Mouse (Mus musculus) R1 (cell line): ENCODE results near the gene Pstk.
"Not testable (repeated sequence)": the region's sequence is repeated elsewhere in the genome, so short reads cannot be mapped to it uniquely, and the experiment has no call there.

Source experiments
- DNase-seq: peaks from one replicate; pipeline ENCODE4 v3.0.0-alpha.2; 2018; ENCODE audit warnings: low read depth, low spot score

Gene Pstk

DNA sequence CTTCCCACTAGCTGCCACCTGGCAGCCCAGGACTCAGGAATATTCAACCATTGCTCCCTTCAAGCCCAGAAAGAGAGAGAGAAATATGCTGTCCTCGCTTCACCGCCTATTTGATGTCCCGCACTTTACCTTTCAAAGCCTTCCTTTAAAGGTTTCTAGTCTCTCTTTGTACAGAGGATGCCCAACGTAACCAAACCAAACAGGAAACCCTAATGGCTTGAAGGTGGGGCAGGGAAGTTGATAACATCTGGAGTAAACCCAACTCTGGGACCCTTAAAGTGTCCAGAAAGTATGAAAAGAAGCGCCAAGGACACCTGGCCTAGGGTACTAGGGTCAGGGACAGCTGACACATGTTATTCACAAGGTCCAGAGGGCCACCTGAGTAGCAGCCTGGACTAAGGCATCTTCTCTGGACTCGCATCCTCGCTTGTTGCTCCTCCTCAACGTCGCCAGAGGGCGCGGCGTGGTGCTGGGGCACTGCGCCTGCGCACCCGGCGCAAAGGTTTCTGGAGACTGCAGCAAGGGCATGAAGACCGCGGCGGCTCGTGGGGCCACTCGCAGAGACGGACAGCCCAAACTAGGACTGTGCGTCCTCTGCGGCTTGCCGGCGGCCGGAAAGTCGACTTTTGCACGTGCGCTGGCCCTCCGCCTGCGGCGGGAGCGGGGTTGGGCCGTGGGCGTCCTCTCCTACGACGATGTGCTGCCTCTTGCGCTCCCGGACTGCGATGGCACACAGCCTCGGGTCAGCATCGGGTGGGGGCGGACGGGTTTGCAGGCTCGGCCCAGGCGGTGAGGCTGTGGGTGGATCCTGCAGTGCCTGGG is at the start of gene Pstk:
Pstk (plus strand) TSS at position 494 of the 822 bp plus-strand sequence.
- DNase-seq, result peak; percentile 93

DNA sequence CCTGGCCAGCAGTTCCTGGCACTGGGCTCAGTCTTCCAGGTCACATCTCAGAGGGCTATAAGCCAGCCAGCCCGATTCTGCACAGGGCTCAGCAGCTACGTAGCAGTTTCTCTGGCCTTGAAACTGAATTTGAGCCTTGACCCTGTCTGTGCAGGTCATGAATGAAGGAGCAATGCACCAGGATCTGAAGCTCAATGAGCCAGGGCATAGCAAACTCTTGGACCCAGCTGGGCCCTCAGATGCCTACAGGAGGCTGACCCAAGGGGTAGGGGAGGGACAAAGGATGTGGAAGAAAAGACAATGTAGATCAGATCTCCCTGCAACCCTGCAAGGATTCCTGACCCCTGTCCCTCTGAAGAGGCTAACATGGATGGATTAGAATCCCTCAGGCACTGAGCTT is 48.7 kb upstream of the Pstk start, which contains the start of gene Cuzd1:
Cuzd1 (minus strand) TSS at position 101 of the 400 bp plus-strand sequence.
- no peak for DNase-seq

DNA sequence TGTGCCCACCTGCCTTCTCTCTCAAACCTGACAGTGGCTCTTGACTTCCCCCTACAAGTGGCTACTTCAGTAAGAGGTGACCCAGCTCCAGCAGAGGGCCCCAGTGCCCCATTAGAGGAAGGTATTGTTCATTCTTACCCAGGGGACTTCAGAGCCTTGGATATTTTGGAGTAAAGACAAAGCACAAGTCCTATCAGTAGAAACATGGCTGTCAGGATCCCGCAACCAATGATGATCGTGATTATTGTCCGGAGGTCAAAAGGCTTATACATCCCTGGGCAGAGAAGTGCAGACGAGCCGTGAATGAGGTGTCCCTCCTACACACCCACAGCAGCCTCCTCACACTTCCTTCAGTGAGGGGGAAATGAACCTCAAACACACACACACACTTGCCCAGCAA is 43.9 kb upstream of the Pstk start:
- DNase-seq, result no peak

DNA sequence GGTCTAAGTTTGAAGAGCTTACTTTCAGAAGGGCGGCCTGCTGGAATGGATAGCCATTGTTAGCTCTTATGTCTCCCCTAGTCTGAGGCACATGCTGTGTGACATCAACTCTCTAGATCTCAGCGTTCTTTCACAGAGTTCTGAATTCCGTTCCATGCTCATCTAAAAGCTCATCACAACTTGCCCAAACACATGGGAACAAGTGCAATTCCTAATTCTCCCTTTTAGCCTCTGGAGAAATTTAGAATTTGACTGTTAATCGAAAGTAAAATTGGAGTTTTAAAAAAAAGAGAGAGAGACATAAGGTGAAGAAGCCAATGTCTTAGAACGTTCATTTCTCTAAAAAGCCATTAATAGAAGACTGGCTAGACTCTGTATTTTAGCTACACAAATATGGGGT is 41.5 kb upstream of the Pstk start, which contains the start of gene Fam24b:
Fam24b (minus strand) TSS at position 101 of the 400 bp plus-strand sequence.
- DNase-seq, result no peak

DNA sequence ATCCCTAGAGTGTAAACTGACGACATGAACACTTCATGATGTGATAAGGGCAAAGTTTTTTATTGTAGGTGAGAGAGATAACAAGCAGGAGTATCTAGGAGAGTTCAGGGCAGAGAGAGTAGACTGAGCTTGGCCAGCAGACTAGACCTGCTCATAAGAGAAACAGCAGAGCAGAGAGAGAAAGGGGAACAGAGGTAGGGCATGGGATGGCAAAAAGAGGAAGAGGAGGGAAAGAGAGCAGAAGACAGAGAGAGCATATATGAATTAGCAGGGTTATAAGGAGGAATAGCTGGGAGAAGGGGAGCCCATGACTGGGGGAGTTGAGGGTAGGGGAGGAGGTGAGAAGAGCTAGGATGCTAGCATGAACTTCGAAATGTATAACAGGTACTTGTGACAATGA is 39.3 kb upstream of the Pstk start:
- no peak for DNase-seq

DNA sequence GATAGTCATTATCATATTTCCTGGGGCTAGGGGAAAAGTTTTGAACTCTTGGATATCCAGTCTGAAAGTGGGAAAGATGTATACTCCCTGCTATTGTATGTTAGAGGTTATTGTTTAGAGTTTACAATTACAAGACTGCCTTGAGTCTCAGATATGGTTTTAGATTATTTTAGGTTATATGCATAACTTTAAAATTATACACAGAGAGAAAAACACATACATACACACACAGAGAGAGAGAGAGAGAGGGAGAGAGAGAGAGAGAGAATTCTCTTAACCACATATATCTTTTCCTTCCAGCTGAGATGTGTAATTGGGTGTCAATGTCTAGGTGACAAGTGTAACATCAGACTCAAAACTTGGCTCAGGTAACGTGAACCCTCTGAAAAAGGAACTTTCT is 37.4 kb upstream of the Pstk start, which contains the start of gene Fam24a:
Fam24a (plus strand) TSS at position 301 of the 400 bp plus-strand sequence.
- DNase-seq, result no peak

DNA sequence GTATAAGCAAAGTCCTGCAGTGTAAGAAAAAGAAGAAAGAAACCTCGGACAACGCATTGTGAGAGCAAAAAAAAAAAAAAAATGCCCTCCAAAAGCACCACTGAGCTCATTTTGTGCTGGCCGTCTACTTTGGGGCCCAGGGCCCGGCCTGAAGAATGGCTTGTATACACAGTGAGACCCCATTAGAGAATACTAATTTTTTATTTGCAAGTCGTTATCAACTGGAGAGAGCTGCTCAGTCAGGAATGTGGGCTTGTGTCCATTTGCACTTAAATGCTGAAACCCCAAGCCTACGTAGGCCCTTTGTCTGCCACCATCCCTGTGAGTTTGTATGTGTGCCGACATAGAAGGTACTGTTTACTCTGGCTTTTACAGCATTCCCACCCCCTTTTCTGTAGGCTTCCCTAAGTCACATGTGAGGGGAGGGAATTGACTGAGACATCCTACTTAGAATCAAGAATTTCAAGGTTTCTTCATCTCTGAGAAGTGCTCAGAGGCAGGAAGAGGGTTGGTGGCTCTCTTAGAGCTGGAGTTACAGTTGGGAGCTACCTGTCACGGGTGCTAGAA is 33.4 kb upstream of the Pstk start:
- peak; percentile 62 for DNase-seq

DNA sequence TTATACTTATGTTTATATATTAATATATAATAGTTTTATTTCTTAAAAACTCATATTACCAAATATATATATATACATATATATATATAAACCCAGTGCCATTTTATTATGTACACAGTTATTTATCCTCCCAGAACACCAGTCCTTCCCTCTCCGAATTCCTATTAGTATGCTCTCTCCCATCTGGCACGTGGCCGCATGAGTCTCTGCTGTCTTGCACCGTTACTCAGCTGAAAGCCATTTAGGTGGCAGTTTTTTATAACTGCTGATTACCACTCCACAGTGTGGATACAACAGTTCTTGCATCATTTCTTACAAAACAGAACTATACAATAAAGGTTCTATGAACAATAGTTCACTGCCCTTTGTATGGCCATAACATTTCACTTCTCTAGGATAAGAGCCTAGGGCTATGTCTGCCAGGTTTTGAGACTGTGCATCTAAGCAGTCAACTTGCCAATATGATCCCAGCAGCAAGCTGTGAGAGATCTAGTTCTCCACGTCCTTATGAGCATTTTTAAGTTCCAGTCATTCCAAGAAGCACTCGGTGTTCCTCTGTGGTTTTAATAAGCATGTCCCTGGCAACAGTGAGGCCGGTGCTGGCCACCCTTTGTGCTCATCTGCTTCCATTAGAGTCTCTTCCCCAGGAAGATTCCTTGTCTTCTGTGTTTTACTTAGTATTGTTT is 24.9 kb upstream of the Pstk start:
- DNase-seq, result no peak

DNA sequence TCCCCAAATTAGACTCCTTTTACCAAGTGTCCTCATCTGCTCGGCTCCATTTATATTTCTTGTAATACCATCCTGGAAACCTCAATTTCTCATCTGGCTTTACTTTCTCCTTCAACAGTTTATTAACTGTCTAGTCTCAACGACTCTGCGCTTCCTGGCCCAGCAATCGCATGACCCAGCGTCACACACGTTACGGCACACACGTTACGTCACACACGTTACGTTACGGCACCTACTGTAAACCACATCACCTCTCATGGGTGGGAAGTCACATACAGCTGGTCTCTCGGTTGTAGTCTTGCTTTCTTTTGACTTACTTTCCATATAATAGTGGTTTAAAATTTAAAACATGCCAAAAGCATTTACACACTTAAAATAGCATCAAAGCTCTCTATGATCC is 14.8 kb upstream of the Pstk start:
- no peak for DNase-seq

DNA sequence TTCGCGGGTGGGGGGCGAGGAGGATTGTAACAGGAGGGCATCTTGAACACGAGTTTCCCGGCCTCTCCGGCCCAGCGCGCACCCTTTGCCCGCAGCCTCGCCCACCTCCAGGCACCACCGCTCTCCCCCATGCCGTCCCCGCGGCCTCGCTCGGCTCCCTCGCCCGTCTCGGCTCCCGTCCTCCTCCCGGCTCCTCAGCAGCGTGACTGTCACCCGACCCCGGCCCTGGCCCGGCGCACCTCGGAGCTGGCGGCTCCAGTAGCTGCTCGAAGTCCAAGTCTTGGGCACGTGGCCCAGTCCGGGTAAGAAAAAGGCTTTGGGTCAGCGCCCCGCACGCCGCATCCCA is 8.7 kb upstream of the Pstk start:
- no peak for DNase-seq

DNA sequence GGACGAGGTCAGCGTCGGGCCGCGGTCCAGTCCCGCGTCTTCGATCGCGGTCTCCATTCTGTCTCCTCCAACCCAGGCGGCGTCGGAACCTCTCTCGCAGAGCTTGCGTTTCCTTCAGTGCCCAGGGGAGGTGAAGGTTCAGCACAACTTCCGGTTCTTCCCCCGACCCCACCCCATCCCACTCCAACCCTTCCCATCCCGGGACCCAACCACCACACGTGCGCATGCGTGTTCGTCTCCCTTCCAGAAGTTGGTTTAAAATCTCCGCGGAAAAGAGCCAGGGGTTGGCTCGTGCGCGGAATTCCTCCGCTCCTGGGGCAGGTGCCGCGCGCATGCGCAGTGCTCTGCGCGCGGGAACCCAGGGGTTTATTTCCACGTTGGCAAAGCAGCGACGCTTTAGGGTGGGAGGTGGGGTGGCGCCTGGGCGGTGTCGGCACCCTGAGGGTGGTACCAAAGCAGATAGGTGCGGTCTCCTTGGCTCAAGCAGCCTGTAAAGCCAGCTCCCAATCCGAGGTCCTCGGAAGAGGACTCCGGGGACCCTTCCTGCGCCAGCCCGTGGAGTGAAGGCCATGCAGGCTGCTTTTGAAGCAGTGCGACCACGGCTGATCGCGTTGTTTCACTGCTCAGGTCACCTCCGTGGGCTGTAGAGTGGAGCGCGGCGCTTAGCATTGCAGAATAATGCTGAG is 8.2 kb upstream of the Pstk start, which contains the start of gene 2310057M21Rik:
2310057M21Rik (minus strand) TSS at position 145 of the 686 bp plus-strand sequence.
- peak; percentile 99 for DNase-seq

DNA sequence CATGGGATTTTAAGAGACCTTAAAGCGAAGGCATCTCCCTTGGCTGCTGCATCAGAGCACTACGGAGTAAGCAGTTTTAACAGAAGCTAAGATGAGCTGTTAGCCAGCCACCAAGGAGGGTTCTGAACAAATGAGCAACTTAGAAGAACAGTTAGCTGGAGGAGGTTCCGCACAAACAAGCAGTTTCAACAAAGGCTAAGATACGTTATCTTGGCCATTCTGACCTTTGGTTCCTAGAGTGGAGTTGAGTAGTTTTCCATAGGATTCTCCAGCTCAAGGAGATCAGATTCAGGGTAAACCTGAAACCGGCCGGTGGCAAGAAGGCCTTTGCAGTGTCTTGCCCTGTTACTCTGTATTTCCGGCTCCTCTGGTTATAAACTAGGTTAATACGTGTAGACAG is 6.8 kb upstream of the Pstk start:
- no peak for DNase-seq

DNA sequence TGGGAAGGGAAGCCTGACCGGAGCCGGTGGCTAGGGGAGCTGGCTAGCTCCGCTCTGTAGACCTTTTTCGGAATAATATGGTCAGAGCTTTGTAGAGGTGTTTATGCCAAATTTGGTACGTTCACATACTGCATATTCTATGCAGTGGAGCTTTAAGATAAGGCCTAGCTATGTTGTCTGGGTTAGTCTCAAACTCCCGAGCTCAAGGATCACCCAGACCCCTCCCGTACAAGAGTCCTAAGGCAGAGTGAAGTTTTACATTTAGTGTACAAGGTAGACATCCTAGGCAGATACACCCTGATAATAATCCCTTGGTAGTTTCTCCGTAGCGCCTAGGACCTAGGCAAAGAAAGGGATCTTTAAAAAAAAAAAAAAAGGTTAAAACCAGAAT is 524 bp downstream of the Pstk start:
- no peak for DNase-seq

DNA sequence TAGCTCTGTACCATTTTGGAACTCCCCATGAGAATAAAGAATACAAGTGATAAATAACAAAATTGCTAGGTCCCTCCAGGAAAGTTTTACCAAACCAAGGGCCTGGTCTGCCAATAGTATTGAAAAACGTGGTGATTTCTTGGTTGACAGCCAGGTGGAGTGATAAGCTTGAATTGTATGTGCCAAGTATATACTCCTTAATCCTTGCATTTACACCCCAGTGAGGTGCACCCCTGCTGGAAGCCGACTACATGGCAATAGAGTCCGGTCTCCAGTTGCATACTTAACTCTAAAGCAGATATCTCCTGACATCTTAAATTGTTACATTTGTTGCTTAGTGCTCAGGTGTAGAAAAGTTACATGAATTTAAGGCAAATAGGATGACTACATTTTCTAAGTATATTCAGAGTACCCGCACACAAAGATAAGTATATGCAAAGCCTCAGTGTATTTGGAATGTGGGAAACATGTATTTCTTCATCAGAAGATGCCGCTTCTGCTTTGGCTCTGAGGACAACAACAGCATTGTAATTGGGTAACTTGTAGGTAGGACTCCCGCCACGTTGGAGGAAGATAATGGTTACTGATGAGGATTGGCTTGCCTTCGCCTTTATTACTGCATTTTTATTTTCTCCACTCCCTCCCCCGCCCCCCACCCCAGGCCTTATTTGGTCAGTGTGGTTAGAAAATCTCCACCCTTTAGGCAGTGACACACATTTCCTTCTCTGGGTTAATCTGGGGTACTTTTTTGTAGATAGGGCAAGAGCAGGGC is 1.1 kb downstream of the Pstk start:
- DNase-seq, result peak; percentile 24

DNA sequence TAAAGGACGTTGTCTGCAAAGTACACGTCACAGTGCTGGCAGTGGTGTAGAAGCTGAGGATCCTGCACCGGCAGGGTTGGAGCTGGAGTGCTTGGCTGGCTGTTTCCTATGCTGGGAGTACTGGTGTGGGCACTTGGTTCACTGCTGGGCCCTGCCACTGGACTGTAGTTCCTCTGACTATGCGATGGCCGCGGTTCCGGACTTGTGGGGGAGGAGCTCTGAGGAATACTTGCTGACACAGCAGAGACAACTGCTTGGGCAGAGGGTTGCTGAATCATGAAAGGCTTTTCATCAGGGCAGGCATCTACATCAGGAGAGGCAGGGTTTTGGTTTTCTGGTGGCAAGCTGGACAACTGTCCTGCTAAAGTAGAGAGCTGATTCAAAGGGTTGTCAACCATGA is 20.8 kb downstream of the Pstk start:
- not testable (repeated sequence) for DNase-seq

DNA sequence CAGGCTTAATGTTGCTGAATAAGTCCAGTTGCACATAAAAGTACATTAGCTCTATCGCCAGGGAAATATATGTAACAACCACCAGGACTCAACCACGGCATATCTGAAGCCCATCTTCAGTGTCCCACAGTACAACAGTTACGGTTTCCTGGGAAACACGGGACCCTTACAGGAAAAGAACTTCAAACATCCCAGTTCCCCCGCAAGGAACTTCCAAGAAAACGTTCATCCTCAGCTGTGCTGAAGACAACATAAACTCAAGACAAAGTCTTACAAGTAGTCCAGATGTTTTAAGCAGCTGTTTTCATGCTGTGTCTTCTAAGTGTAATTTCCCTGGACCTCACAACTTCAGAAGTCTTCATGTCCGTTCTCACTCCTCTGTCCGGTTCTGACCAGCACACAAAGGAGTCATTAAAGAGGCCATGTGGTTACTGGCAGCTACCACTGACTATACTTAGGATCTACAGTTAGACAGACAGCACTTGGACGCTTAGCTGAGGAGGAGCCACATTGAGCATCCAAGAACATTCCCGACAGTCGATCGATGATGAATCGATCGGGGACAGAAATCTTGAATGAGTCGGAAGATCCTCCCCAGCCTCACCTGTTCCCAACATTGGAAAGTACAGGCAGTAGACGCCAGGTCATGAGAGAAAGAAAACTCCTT is 38.5 kb downstream of the Pstk start:
- DNase-seq, result no peak

DNA sequence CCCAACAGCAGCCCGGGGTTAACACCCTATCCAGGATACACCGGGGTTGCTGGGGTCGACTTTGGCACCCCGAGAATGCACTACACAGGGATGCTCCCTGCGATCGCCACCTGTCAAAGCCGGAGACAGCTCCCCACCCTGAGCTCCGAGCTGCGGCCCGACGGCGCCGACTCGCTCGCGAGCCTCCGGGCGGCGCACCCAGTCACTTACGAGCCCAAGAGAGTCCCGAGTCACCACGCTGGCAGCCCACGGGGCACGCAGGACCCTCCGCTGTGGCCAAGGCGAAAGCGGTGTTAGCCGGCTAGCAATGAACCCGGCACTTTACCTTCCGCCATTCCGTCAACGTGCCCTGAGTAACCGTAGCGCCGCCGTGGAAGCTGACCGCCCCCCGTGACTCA is 39.0 kb downstream of the Pstk start:
- peak; percentile 43 for DNase-seq

DNA sequence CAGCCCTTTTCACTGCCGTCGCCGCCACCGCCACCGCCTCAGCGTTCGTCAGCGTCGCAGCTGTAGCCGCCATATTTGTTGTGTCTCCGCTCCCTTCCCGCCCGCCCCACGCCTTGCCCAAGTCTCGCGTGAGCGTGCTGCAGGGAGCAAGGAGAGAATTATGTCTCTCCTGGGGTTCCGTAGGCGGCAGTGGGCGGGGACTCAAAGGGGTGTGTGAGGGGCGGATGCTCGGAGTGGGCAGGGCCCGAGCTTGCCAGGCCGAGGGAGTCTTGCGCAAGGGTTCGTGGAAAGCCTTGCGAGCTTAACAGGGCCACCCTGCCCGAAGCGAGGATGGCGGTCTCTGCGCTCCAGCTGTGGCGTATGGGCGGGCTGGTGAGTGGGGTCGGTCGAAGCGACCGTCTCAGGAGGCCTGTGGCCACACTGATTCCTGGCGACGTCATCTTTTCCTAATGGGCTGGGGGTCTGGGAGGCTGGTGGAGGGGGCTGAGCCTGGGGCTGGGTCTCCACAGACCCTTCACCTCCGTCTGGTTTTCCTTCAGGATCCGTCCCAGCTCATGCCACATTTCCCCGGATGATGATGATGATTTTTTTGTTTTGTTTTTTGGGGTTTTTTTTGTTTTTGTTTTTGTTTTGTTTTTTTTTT is 39.6 kb downstream of the Pstk start, which contains the start of the genes Ikzf5 and Acadsb:
Ikzf5 (minus strand) TSS at position 106 of the 643 bp plus-strand sequence.
Acadsb (plus strand) TSS at position 186 of the 643 bp plus-strand sequence.
- peak; percentile 98 for DNase-seq

DNA sequence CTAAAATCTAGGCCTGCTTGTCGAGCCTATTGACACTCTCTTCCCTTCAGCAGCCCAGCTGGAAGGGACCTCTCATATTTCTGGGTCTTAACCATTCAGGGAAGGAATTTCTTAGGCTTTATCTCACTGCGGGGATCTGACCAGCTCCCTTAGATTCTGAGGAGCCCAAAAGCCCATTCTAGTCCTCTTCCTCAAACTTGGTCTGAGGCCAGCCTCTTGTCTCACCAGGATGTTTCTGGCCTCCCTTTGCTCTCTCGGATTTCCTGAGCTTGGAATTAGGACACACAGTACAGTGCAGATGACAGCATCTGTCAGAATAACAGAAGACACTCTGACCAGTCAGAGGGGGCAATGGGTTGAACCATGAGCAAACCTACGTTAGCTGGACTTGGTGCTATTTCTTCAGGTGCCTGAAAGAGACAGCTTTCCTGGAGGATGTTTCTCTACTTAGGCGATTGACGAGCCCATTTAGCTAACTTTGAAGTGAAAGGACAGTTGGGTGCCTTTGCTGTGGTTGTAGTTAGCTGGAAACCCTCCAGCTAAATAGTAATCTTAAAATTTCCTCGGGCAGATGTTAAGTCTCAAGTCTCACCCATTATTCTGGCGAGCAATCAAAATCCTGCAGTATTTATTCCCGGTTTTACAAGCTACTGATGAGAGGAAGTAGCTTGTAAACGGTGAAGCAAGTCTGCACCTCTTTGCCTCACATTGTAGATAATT is 40.4 kb downstream of the Pstk start:
- DNase-seq, result no peak
